ENCODE assay signal across 8 mouse cellular contexts in the genomic region with DNA sequence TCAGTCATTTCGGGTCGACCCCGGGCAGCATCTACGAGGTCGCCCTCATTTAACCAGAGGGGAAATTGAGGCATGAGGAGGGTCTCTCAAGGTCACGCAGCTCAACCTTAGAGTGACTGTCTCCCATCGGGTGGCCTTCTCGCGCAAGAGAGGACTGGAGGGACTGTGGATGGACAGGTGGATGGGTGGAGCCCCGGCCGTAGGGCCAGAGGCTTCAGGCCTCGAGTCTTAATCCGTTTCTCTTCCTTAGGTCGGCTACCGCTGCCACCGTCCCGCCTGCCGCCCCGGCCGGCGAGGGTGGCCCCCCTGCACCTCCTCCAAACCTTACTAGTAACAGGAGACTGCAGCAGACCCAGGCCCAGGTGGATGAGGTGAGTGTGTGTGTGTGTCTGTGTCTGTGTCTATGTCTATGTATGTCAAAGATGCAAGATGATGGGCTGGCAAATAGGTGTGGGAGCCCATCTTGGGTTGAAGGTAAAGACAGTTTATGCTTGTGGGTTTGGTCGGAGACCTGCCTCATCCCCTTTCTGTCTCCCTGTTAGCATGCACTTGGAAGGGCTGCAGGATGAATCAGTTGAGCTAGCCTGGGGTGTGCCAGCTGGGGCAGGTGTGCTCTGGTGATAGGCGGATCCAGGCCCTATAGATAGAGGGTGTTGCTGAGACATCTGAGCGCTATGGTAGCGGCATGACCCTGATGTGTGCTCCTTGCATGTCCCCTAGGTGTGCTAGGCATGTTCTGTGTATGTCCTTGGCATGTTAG. TPM values are rescaled to one million over a fixed set of nuclear protein-coding genes. Genes with fewer than 3 reads are reported as not detected.
DNase-seq lines count a peak whose midpoint lies in the region; ATAC-seq and TF ChIP-seq lines count a peak whose summit lies in the region.

No protein-coding gene starts in this region.

- H3K9me3 ChIP-seq in lung, embryonic 16.5 days (ENCODE audit: control insufficient read depth, low read length), result no peaks in the 10 kb centered on the region
- no peaks in the 10 kb centered on the region for H3K9me3 ChIP-seq in forebrain, postnatal 0 days (ENCODE audit: low read length)
- no peaks in the 10 kb centered on the region for H3K9me3 ChIP-seq in liver, embryonic 11.5 days (ENCODE audit: control insufficient read depth, low read length)

- H3K36me3 ChIP-seq in lung, embryonic 16.5 days (ENCODE audit: control insufficient read depth, insufficient read depth, low read length), result peaks cover 10% of the 10 kb centered on the region; the same call in 1 of the 2 replicates
- H3K36me3 ChIP-seq in forebrain, postnatal 0 days (ENCODE audit: insufficient read depth), result peaks cover 19% of the 10 kb centered on the region
- peaks cover 14% of the 10 kb centered on the region for H3K36me3 ChIP-seq in liver, embryonic 11.5 days (ENCODE audit: control insufficient read depth, insufficient read depth, low read length)
- H3K36me3 ChIP-seq in spleen, adult 2 months (ENCODE audit: control insufficient read depth, insufficient read depth, low read length), result peaks cover 8% of the 10 kb centered on the region

- no peak for TF ChIP-seq POLR2A in spleen, adult 2 months (IDR thresholded peaks at IDR 0.05; ENCODE audit: low read depth, low read length)

- peak overlapping the region; percentile 99 for H3K4me3 ChIP-seq in lung, embryonic 16.5 days (ENCODE audit: low read length)
- peak overlapping the region; percentile 99 for H3K4me3 ChIP-seq in brown adipose tissue, adult 24 weeks (ENCODE audit: insufficient read depth, low read depth, low read length)
- H3K4me3 ChIP-seq in forebrain, postnatal 0 days (ENCODE audit: low read depth, low read length), result peak overlapping the region; percentile 99
- H3K4me3 ChIP-seq in liver, embryonic 11.5 days (ENCODE audit: low read depth, low read length), result peak overlapping the region; percentile 91
- peak overlapping the region; percentile 72 for H3K4me3 ChIP-seq in spleen, adult 2 months (ENCODE audit: extremely low read depth, insufficient read depth, insufficient read length)

- WGBS in lung, embryonic 16.5 days, result 10% methylated on average over 25 of the region's 25 CpGs
- WGBS in forebrain, postnatal 0 days, result 11% methylated on average over 25 of the region's 25 CpGs
- 7% methylated on average over 25 of the region's 25 CpGs for WGBS in liver, embryonic 11.5 days
- WGBS in spleen, adult 2 months, result 10% methylated on average over 25 of the region's 25 CpGs

- no peak for DNase-seq in lung, postnatal 25 days (ENCODE audit: low spot score)
- DNase-seq in forebrain, postnatal 0 days, result no peak
- DNase-seq in liver, embryonic 11.5 days (ENCODE audit: low spot score), result peak; percentile 52
- DNase-seq in spleen, adult 2 months (ENCODE audit: low read depth in 1 of 2, low spot score in 2 of 2), result no peak
- DNase-seq in urinary bladder, postnatal 14 days (ENCODE audit: low spot score), result no peak
- DNase-seq in layer of hippocampus, postnatal 14 days (ENCODE audit: low spot score in 2 of 2), result no peak

- peak overlapping the region; percentile 100 for H3K9ac ChIP-seq in lung, embryonic 16.5 days (ENCODE audit: low read length)
- H3K9ac ChIP-seq in forebrain, postnatal 0 days, result peak overlapping the region; percentile 100
- H3K9ac ChIP-seq in liver, embryonic 11.5 days (ENCODE audit: low read depth, low read length), result peak overlapping the region; percentile 97

- TF ChIP-seq CTCF in forebrain, postnatal 0 days (IDR thresholded peaks at IDR 0.05; ENCODE audit: low read depth), result no peak
- TF ChIP-seq CTCF in spleen, adult 2 months (IDR thresholded peaks at IDR 0.05; ENCODE audit: extremely low read depth, insufficient read depth, insufficient read length, insufficient replicate concordance), result no peak

- H3K27ac ChIP-seq in lung, embryonic 16.5 days (ENCODE audit: low read length), result peak overlapping the region; percentile 95
- peak overlapping the region; percentile 99 for H3K27ac ChIP-seq in brown adipose tissue, adult 24 weeks (replicated peaks; ENCODE audit: low read depth, low read length)
- peak overlapping the region; percentile 97 for H3K27ac ChIP-seq in forebrain, postnatal 0 days (ENCODE audit: low read depth, low read length)
- peak overlapping the region; percentile 89 for H3K27ac ChIP-seq in liver, embryonic 11.5 days (ENCODE audit: low read depth, low read length)
- peak overlapping the region; percentile 95 for H3K27ac ChIP-seq in spleen, adult 2 months (ENCODE audit: insufficient read depth, low read length)

- H3K4me2 ChIP-seq in lung, embryonic 16.5 days (ENCODE audit: low read depth, low read length), result peak overlapping the region; percentile 75
- H3K4me2 ChIP-seq in forebrain, postnatal 0 days (ENCODE audit: low read depth), result peak overlapping the region; percentile 91
- peak overlapping the region; percentile 84 for H3K4me2 ChIP-seq in liver, embryonic 11.5 days

- peak; percentile 19 for ATAC-seq in lung, embryonic 16.5 days (ENCODE audit: low read depth)
- peak; percentile 11; the same call in 1 of the 2 replicates for ATAC-seq in forebrain, postnatal 0 days
- peak; percentile 74 for ATAC-seq in liver, embryonic 11.5 days (replicated peaks; ENCODE audit: low FRiP score)

- H3K4me1 ChIP-seq in lung, embryonic 16.5 days (replicated peaks; ENCODE audit: control insufficient read depth, insufficient read depth, low read length), result peaks cover 20% of the 10 kb centered on the region
- H3K4me1 ChIP-seq in brown adipose tissue, adult 24 weeks (ENCODE audit: control insufficient read depth, insufficient read depth, insufficient read length, low read length), result peaks cover 11% of the 10 kb centered on the region; the same call in 1 of the 2 replicates
- peaks cover 14% of the 10 kb centered on the region for H3K4me1 ChIP-seq in forebrain, postnatal 0 days (ENCODE audit: insufficient read depth)
- H3K4me1 ChIP-seq in liver, embryonic 11.5 days (replicated peaks; ENCODE audit: control insufficient read depth, insufficient read depth, low read length), result peaks cover 20% of the 10 kb centered on the region
- H3K4me1 ChIP-seq in spleen, adult 2 months (ENCODE audit: control insufficient read depth, insufficient read depth, insufficient read length), result peaks cover 11% of the 10 kb centered on the region; the same call in 1 of the 2 replicates

- no peaks in the 10 kb centered on the region for H3K27me3 ChIP-seq in lung, embryonic 16.5 days (ENCODE audit: control insufficient read depth, insufficient read depth, low read depth, low read length)
- H3K27me3 ChIP-seq in forebrain, postnatal 0 days (ENCODE audit: insufficient read depth, low read length), result no peaks in the 10 kb centered on the region
- no peaks in the 10 kb centered on the region for H3K27me3 ChIP-seq in liver, embryonic 11.5 days (replicated peaks; ENCODE audit: control insufficient read depth, insufficient read depth, low read length)
- H3K27me3 ChIP-seq in spleen, adult 2 months (ENCODE audit: control insufficient read depth, insufficient read depth, low read length), result no peaks in the 10 kb centered on the region

RNA-seq across cellular contexts. Expression of gene Vamp2, which starts 0.7 kb away (rescaled TPM):
- 80.6 and 85.2 TPM in 2 replicates for polyA plus RNA-seq in lung, embryonic 16.5 days (2015; fragmentation: Nextera tagmentation; extraction: Ambion mirVana)
- polyA plus RNA-seq in brown adipose tissue, adult 24 weeks (2012; ENCODE audit: insufficient read depth, insufficient read length, missing spikeins), result 42.0 and 54.9 TPM in 2 replicates
- total RNA-seq in forebrain, postnatal 0 days (2014; rRNA removed), result 76.8 and 104 TPM in 2 replicates
- 500 and 554 TPM in 2 replicates for polyA plus RNA-seq in forebrain, postnatal 0 days (2015; fragmentation: Nextera tagmentation; extraction: Ambion mirVana)
- polyA plus RNA-seq in liver, embryonic 11.5 days (2014; fragmentation: Nextera tagmentation; extraction: Ambion mirVana), result 47.2 and 56.0 TPM in 2 replicates
- 94.2 and 95.7 TPM in 2 replicates for polyA plus RNA-seq in spleen, adult 2 months (2012; rRNA removed)
- 1,000 to 10,000 TPM; 1,073 to 1,118 TPM for total RNA-seq in layer of hippocampus, postnatal 14 days (2021)

RNA-seq across cellular contexts. Expression of gene Per1, which starts 6.0 kb away (rescaled TPM):
- polyA plus RNA-seq in lung, embryonic 16.5 days (2015; fragmentation: Nextera tagmentation; extraction: Ambion mirVana), result 31.1 and 32.4 TPM in 2 replicates
- polyA plus RNA-seq in brown adipose tissue, adult 24 weeks (2012; ENCODE audit: insufficient read depth, insufficient read length, missing spikeins), result 7.9 and 15.6 TPM in 2 replicates
- total RNA-seq in forebrain, postnatal 0 days (2014; rRNA removed), result 16.5 and 38.3 TPM in 2 replicates
- polyA plus RNA-seq in forebrain, postnatal 0 days (2015; fragmentation: Nextera tagmentation; extraction: Ambion mirVana), result 15.2 and 16.7 TPM in 2 replicates
- polyA plus RNA-seq in liver, embryonic 11.5 days (2014; fragmentation: Nextera tagmentation; extraction: Ambion mirVana), result 6.2 and 6.6 TPM in 2 replicates
- polyA plus RNA-seq in spleen, adult 2 months (2012; rRNA removed), result 23.3 and 25.7 TPM in 2 replicates
- total RNA-seq in layer of hippocampus, postnatal 14 days (2021), result 10 to 100 TPM; 84.4 to 86.8 TPM

RNA-seq across cellular contexts. Expression of gene Tmem107, which starts 18.4 kb away (rescaled TPM):
- 101 and 104 TPM in 2 replicates for polyA plus RNA-seq in lung, embryonic 16.5 days (2015; fragmentation: Nextera tagmentation; extraction: Ambion mirVana)
- 2.5 and 4.6 TPM in 2 replicates for polyA plus RNA-seq in brown adipose tissue, adult 24 weeks (2012; ENCODE audit: insufficient read depth, insufficient read length, missing spikeins)
- total RNA-seq in forebrain, postnatal 0 days (2014; rRNA removed), result 32.7 and 45.6 TPM in 2 replicates
- 35.3 and 41.7 TPM in 2 replicates for polyA plus RNA-seq in forebrain, postnatal 0 days (2015; fragmentation: Nextera tagmentation; extraction: Ambion mirVana)
- polyA plus RNA-seq in liver, embryonic 11.5 days (2014; fragmentation: Nextera tagmentation; extraction: Ambion mirVana), result 39.1 and 43.5 TPM in 2 replicates
- polyA plus RNA-seq in spleen, adult 2 months (2012; rRNA removed), result 7.0 and 14.6 TPM in 2 replicates
- 10 to 100 TPM; 13.5 to 13.7 TPM for total RNA-seq in layer of hippocampus, postnatal 14 days (2021)

RNA-seq across cellular contexts. Expression of gene Borcs6, which starts 29.5 kb away (rescaled TPM):
- 7.2 and 8.6 TPM in 2 replicates for polyA plus RNA-seq in lung, embryonic 16.5 days (2015; fragmentation: Nextera tagmentation; extraction: Ambion mirVana)
- 8.1 and 8.3 TPM in 2 replicates for polyA plus RNA-seq in brown adipose tissue, adult 24 weeks (2012; ENCODE audit: insufficient read depth, insufficient read length, missing spikeins)
- total RNA-seq in forebrain, postnatal 0 days (2014; rRNA removed), result 32.8 and 33.7 TPM in 2 replicates
- polyA plus RNA-seq in forebrain, postnatal 0 days (2015; fragmentation: Nextera tagmentation; extraction: Ambion mirVana), result 20.9 and 21.7 TPM in 2 replicates
- polyA plus RNA-seq in liver, embryonic 11.5 days (2014; fragmentation: Nextera tagmentation; extraction: Ambion mirVana), result 5.9 and 6.6 TPM in 2 replicates
- polyA plus RNA-seq in spleen, adult 2 months (2012; rRNA removed), result 16.7 and 23.7 TPM in 2 replicates
- 10 to 100 TPM; 25.2 to 26.4 TPM for total RNA-seq in layer of hippocampus, postnatal 14 days (2021)

RNA-seq across cellular contexts. Expression of gene Hes7, which starts 31.2 kb away (rescaled TPM):
- 0.38 and 0.43 TPM in 2 replicates for polyA plus RNA-seq in lung, embryonic 16.5 days (2015; fragmentation: Nextera tagmentation; extraction: Ambion mirVana)
- not detected in 2 replicates for polyA plus RNA-seq in brown adipose tissue, adult 24 weeks (2012; ENCODE audit: insufficient read depth, insufficient read length, missing spikeins)
- total RNA-seq in forebrain, postnatal 0 days (2014; rRNA removed), result 1.2 and 1.6 TPM in 2 replicates
- 1.1 and 1.3 TPM in 2 replicates for polyA plus RNA-seq in forebrain, postnatal 0 days (2015; fragmentation: Nextera tagmentation; extraction: Ambion mirVana)
- polyA plus RNA-seq in liver, embryonic 11.5 days (2014; fragmentation: Nextera tagmentation; extraction: Ambion mirVana), result 0.55 and 0.59 TPM in 2 replicates
- polyA plus RNA-seq in spleen, adult 2 months (2012; rRNA removed), result 0.44 and 0.55 TPM in 2 replicates
- total RNA-seq in layer of hippocampus, postnatal 14 days (2021), result under 1 TPM; 0.46 to 0.62 TPM

Comparison
In these comparisons a context has a peak if more than half of its experiments do, and no peak if none do; other contexts are left out.
1. ATAC-seq: peak in every context shown above with its lines; median percentile 74 in liver, embryonic 11.5 days; 19 in lung, embryonic 16.5 days; 11 in forebrain, postnatal 0 days.